Mouse (Mus musculus) liver, adult 2 months (tissue): Measurements from ENCODE around the gene Mrps5.

ENCODE experiments used
- CTCF ChIP-seq: fragments of 200-500 bp; IDR thresholded peaks from 2 replicates; pipeline ENCODE4 v1.5.1; 2011; ENCODE audit warnings: low read depth, low read length, control low read depth
- POLR2A ChIP-seq: fragments of 200-500 bp; IDR thresholded peaks from 2 replicates; pipeline ENCODE4 v1.6.1; 2011; ENCODE audit warnings: low read length, control low read depth; ENCODE audit not compliant: insufficient read depth; ENCODE audit errors: extremely low read depth

- TF ChIP-seq POLR2A = no peak
- TF ChIP-seq CTCF = no peak
Measured at GRCm38 (mm10) chr2:127624786-127625185, 37.8 kb downstream of the Mrps5 start.
